Mouse (Mus musculus) kidney, postnatal 0 days (tissue): ENCODE measurements around the gene Enthd1. TPM values are rescaled to one million over a fixed set of nuclear protein-coding genes. Genes with fewer than 3 reads are reported as not detected.

Experiments used
- ATAC-seq: fragments of 200-750 bp; cut with Nextera tagmentation; replicated peaks from 2 replicates; pipeline ENCODE4 v1.8.0; 2017; ENCODE audit warnings: low read depth, moderate number of reproducible peaks, moderate TSS enrichment, moderate library complexity; ENCODE audit not compliant: low FRiP score
- DNase-seq: peaks from one replicate; pipeline ENCODE4 v3.0.0-alpha.2; 2016; ENCODE audit warnings: low spot score
- H3K27ac ChIP-seq: fragments of 300-500 bp; sonication (generic); 2 replicates; pipeline ENCODE4 v1.5.1; 2014; ENCODE audit warnings: mild to moderate bottlenecking
- H3K27me3 ChIP-seq: fragments of 300-500 bp; sonication (generic); 2 replicates; pipeline ENCODE4 v1.6.1; 2014; ENCODE audit warnings: low read length, mixed read lengths; ENCODE audit not compliant: insufficient read depth
- H3K36me3 ChIP-seq: fragments of 300-500 bp; sonication (generic); 2 replicates; pipeline ENCODE4 v1.6.1; 2014; ENCODE audit warnings: low read length, mixed read lengths; ENCODE audit not compliant: insufficient read depth
- H3K4me1 ChIP-seq: fragments of 300-500 bp; sonication (generic); replicated peaks from 2 replicates; pipeline ENCODE4 v1.6.1; 2014; ENCODE audit warnings: antibody characterized with exemption, low read length, mixed read lengths; ENCODE audit not compliant: insufficient read depth
- H3K4me2 ChIP-seq: fragments of 300-500 bp; sonication (generic); 2 replicates; pipeline ENCODE4 v1.6.1; 2014; ENCODE audit warnings: mild to moderate bottlenecking, low read length, moderate library complexity, mixed read lengths
- H3K4me3 ChIP-seq: fragments of 300-500 bp; sonication (generic); replicated peaks from 2 replicates; pipeline ENCODE4 v1.5.1; 2014; ENCODE audit warnings: low read depth, low read length
- H3K9ac ChIP-seq: fragments of 300-500 bp; sonication (generic); 2 replicates; pipeline ENCODE4 v1.6.1; 2014; ENCODE audit warnings: low read depth, low read length
- H3K9me3 ChIP-seq: fragments of 300-500 bp; sonication (generic); replicated peaks from 2 replicates; pipeline ENCODE4 v1.6.1; 2016; ENCODE audit warnings: low read length, inconsistent platforms, mixed read lengths
- CTCF ChIP-seq: IDR thresholded peaks from 2 replicates; pipeline ENCODE4 v1.5.1; 2016; ENCODE audit warnings: antibody characterized with exemption, low read depth, mild to moderate bottlenecking, moderate library complexity
- WGBS: fragments of 180-500 bp; shearing (Covaris S2); extraction: QIAGEN DNeasy Blood & Tissue Kit; methylation state at CpG from one replicate; pipeline ENCODE4 v1.1.7; 2014; 5-methylcytosine and 5-hydroxymethylcytosine counted together
- polyA plus RNA-seq: library from polyadenylated mRNA; unstranded; fragments of >200 nt; fragmentation: Nextera tagmentation; extraction: Ambion mirVana; gene quantifications from 2 replicates; pipeline ENCODE4 v1.2.1, GENCODE M21; 2015

Enthd1 gene
- polyA plus RNA-seq, 1 experiment from 2014 or later = not detected

DNA sequence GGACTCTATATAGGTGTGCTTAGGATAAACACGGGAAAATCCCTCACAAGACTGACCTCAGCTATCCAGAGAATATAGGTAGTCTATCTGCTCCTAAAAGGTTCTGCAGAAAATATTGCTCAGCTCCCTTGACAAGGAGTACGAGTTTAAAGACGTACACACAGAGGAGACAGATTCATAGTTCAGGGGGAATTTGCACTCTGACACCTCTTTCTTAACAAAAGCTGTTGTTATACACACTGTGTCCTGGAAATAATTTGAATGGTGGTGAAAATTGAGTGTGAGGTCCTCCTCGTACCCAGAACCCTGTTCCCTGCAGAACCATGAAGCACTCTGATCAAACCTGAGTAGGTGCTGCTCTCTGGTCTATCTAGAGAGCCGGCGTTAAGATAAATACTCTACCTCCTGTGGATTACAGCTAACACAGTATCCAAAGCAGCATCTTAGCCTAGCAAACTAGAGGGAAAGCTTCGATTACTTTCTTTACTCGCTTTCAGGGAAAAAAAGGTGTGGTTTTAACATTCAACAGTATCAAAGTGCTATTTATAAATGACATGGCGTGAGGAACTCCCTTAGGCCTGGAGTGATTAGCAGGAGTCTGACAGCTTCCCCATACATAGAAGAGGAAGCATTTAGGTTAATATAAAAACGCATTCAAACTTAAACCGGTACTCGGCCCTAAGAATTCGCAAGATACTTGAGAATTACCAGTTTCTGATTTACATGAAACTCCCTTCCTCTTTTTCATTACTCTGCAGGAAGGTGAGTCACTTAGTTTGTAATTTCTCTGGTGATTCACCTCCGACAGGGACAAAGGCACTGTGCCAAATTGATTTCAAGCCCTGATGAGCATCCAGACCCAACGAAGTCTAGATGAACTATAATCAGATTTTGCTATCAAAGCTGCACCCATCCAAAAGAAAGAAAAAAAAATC is 4.0 kb downstream of the Enthd1 start:
- Histone ChIP-seq H3K27ac (no peak overlapping the region), H3K4me1 (no peaks in the 10 kb centered on the region), H3K27me3 (no peaks in the 10 kb centered on the region), H3K9me3 (no peaks in the 10 kb centered on the region), H3K9ac (no peak overlapping the region), H3K4me2 (no peak overlapping the region), H3K36me3 (no peaks in the 10 kb centered on the region), H3K4me3 (no peak overlapping the region)
- ATAC-seq (no peak), DNase-seq (peak; percentile 19)
- 52% methylated on average over 15 of the region's 15 CpGs for WGBS
- TF ChIP-seq CTCF = no peak

DNA sequence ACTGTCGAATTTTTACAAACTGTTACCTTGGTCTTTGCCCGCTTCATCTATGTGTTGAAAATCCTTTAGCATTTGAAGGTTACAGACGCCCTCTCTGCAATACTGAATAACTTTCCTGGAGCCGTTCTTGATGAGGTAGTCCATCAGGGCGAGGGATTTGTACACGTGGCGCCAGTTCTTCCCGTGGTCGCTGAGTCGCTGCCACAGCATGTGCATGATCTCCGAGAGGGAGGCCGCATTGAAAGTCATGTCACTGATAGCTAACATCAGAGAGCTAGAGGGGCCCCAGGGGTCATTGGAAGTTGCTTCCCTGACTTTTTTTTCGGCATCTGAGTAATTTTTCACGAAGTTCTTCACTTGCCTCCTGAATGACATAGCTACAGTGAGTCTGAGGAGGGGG is 5.0 kb downstream of the Enthd1 start:
- Histone ChIP-seq H3K9ac (no peak overlapping the region), H3K4me2 (no peak overlapping the region), H3K27ac (no peak overlapping the region), H3K27me3 (no peaks in the 10 kb centered on the region), H3K4me1 (no peaks in the 10 kb centered on the region), H3K9me3 (no peaks in the 10 kb centered on the region), H3K4me3 (no peak overlapping the region), H3K36me3 (no peaks in the 10 kb centered on the region)
- TF ChIP-seq CTCF = no peak
- DNase-seq = no peak
- 44% methylated on average over 14 of the region's 14 CpGs for WGBS
- ATAC-seq = no peak

DNA sequence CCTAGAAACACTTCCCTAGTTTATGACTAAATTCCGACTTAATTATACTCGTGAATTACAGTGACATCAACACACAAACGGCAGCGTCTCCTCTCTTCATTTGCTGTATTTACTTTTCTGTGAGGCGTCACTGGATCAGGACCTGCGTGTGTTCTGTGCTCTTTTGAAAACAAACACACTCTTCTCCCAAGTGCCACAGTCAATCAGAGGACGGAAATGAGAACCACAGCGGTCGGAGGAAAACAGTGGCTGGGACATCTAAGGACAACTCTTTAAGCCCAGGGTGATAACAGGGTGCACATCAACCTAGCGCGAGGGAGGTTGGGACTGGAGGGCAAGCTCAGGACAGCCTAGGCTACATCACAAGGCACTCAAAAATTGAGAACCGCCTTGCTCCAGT is 5.4 kb downstream of the Enthd1 start:
- peak; percentile 52 for DNase-seq
- no peak for ATAC-seq
- H3K27ac ChIP-seq = no peak overlapping the region

DNA sequence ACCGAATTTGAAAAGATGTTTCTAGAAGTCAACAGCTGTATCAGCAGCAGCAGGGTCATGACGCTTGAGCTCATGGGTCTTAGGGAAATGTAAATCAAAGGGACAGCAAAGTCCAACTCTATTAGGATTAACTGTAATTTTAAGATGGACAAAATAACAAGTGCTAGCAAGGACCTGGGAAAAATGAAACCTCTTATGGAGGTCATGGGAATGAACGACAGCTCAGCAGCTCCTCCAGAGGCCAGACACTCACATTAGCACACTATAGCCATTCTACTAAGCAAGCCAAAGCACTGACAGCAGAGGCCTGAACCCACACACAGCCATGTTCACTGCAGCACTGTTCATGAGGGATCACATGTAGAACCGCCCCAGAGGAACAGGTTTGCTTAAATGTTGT is 7.2 kb downstream of the Enthd1 start:
- 68% methylated on average over 4 of the region's 4 CpGs for WGBS
- Histone ChIP-seq H3K4me3 (no peak overlapping the region), H3K27me3 (no peaks in the 10 kb centered on the region), H3K9me3 (no peaks in the 10 kb centered on the region), H3K4me1 (no peaks in the 10 kb centered on the region), H3K36me3 (no peaks in the 10 kb centered on the region), H3K4me2 (no peak overlapping the region), H3K9ac (no peak overlapping the region), H3K27ac (no peak overlapping the region)
- TF ChIP-seq CTCF = peak; percentile 49
- no peak for ATAC-seq
- DNase-seq = peak; percentile 52

More for the DNA sequence above, 5.4 kb downstream of the Enthd1 start:
- H3K4me2 ChIP-seq = no peak overlapping the region
- H3K9ac ChIP-seq = no peak overlapping the region
- no peaks in the 10 kb centered on the region for H3K36me3 ChIP-seq
- H3K27me3 ChIP-seq = no peaks in the 10 kb centered on the region
- H3K4me1 ChIP-seq = no peaks in the 10 kb centered on the region
- 19% methylated on average over 12 of the region's 12 CpGs for WGBS
- no peak for TF ChIP-seq CTCF
- H3K9me3 ChIP-seq = no peaks in the 10 kb centered on the region
- H3K4me3 ChIP-seq = no peak overlapping the region

DNA sequence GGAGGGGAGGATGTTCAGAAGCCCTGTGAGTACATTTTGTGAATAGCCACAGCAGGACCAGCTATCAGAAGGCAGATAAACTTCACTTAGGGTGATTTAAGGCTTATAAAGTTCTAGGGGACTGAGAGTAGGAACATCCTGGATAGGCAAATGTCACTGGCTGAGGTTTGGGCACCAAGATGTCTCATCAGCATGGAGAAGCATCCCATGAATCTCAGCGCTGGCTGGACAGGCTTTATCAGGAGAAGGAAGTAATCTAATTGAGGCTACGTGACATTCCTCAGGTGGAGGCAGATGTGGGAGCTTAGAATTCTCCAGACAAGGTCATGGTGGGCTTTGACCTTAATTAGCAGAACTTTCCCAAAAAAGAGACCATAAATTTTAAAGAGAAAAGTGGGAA is 8.9 kb downstream of the Enthd1 start:
- WGBS = 59% methylated on average over 2 of the region's 2 CpGs
- Histone ChIP-seq H3K4me2 (no peak overlapping the region), H3K27ac (no peak overlapping the region), H3K9ac (no peak overlapping the region), H3K4me3 (no peak overlapping the region), H3K9me3 (no peaks in the 10 kb centered on the region), H3K36me3 (no peaks in the 10 kb centered on the region), H3K27me3 (no peaks in the 10 kb centered on the region), H3K4me1 (no peaks in the 10 kb centered on the region)
- ATAC-seq (no peak), DNase-seq (no peak)
- TF ChIP-seq CTCF = no peak

DNA sequence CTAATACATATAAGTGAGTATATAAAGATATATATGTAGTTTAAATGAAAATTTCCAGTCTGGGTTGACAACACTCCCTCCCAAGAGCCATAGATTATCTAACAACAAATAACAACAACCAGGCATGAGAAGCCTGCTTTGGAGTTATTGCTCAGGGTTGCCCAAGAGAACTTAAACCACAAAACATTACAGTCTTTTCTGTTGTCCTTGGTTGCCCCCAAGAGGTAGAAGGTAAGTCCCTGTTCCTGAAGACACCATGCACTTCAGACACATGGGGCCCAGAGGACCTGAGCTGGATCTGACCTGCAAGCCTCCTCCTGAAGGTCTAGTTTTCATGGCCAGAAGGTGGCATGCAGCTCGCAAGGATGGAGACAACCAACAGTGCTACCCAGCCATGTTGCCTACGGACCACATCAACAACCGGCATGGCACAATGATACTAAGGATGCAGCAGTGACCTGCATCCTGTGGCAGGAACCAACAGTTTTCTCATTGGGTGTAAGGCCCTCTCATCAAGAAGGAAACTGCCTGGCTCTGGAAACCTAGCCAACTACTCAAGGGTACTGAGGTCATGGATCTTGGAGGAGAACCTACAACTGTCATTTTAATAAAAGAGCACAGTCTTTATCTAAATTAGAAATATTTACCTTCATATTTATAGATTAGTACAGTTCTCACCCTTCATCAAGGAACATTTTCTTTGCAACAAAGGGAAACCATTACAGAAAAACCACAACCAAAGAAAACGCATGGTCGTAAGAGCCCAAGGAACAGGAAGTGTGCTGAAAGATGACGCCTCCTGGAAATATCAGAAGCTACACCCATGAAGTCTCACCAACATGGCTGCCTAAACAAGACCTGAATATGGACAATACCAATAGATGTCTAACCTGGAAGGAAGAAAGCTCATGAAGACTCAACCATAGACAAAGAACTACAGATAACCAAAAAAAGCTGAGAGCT is 9.8 kb downstream of the Enthd1 start:
- no peaks in the 10 kb centered on the region for H3K4me1 ChIP-seq
- no peak for ATAC-seq
- H3K27me3 ChIP-seq = no peaks in the 10 kb centered on the region
- H3K36me3 ChIP-seq = no peaks in the 10 kb centered on the region
- DNase-seq = no peak
- no peak overlapping the region for H3K27ac ChIP-seq
- 91% methylated on average over 6 of the region's 6 CpGs for WGBS
- H3K4me3 ChIP-seq = no peak overlapping the region
- H3K4me2 ChIP-seq = no peak overlapping the region
- no peak overlapping the region for H3K9ac ChIP-seq
- H3K9me3 ChIP-seq = no peaks in the 10 kb centered on the region
- TF ChIP-seq CTCF = no peak
